Comparison of ENCODE assay signal across 9 mouse cellular contexts in genomic region chr4:129876831-129877764, GRCm38 (mm10). TPM values are rescaled to one million over a fixed set of nuclear protein-coding genes. Genes with fewer than 3 reads are reported as not detected.
DNase-seq lines count a peak whose midpoint lies in the region; ATAC-seq lines count a peak whose summit lies in the region.
"Had no signal": no experiment of that assay in that cellular context is flagged by ENCODE, and none has a peak within 500 bp of the region (broad histone marks: within the 10 kb centered on the region; RNA-seq: fewer than 3 reads in every experiment).

No protein-coding gene starts in this region.

- ATAC-seq in forebrain, embryonic 11.5 days (replicated peaks; ENCODE audit: low FRiP score), result peak; percentile 72
- peak; percentile 60 for ATAC-seq in heart, embryonic 15.5 days (replicated peaks; ENCODE audit: insufficient number of reproducible peaks, insufficient read depth, low FRiP score, low read depth)
- ATAC-seq in liver, embryonic 12.5 days, result peak; percentile 68
- peak; percentile 76 for ATAC-seq in stomach, embryonic 14.5 days (ENCODE audit: insufficient number of reproducible peaks, insufficient read depth, low FRiP score, low read depth)
- ATAC-seq: Patski had no signal

- DNase-seq in CD4-positive, CD25-positive, alpha-beta regulatory T cell, adult 2 months (ENCODE audit: low read depth, low spot score), result peak; percentile 80
- DNase-seq in brain, embryonic 18.5 days (ENCODE audit: low read depth, low spot score), result peak; percentile 42
- peak; percentile 73 for DNase-seq in forebrain, embryonic 11.5 days (ENCODE audit: low spot score)
- peak; percentile 86 for DNase-seq in kidney, postnatal 10 days
- DNase-seq in natural killer cell, adult 2 months (ENCODE audit: low spot score in 2 of 2), result peak; percentile 57 to 58

- no peaks in the 10 kb centered on the region for H3K27me3 ChIP-seq in forebrain, embryonic 11.5 days (ENCODE audit: control insufficient read depth, insufficient read depth, low read length)
- no peaks in the 10 kb centered on the region for H3K27me3 ChIP-seq in heart, embryonic 15.5 days
- no peaks in the 10 kb centered on the region for H3K27me3 ChIP-seq in liver, embryonic 12.5 days (replicated peaks)
- H3K27me3 ChIP-seq in stomach, embryonic 14.5 days (ENCODE audit: control insufficient read depth, insufficient read depth, low read length), result no peaks in the 10 kb centered on the region
- H3K27me3 ChIP-seq: Patski had no signal

- peak overlapping the region; percentile 56 for H3K9ac ChIP-seq in forebrain, embryonic 11.5 days (ENCODE audit: low read length)
- H3K9ac ChIP-seq in heart, embryonic 15.5 days, result peak overlapping the region; percentile 43
- H3K9ac ChIP-seq in liver, embryonic 12.5 days, result peak overlapping the region; percentile 58
- 0 out of 2 replicates have a peak overlapping the region, but pooled peaks have one; percentile 18 for H3K9ac ChIP-seq in stomach, embryonic 14.5 days (replicated peaks; ENCODE audit: low read depth, low read length)

- peak overlapping the region; percentile 53 for H3K4me2 ChIP-seq in forebrain, embryonic 11.5 days (ENCODE audit: low read depth, low read length, severe bottlenecking)
- H3K4me2 ChIP-seq in heart, embryonic 15.5 days, result peak overlapping the region; percentile 63
- H3K4me2 ChIP-seq in liver, embryonic 12.5 days, result peak overlapping the region; percentile 68
- peak overlapping the region; percentile 49 for H3K4me2 ChIP-seq in stomach, embryonic 14.5 days (replicated peaks; ENCODE audit: low read depth, low read length)

- peaks cover 9% of the 10 kb centered on the region; the same call in 1 of the 2 replicates for H3K4me1 ChIP-seq in forebrain, embryonic 11.5 days (replicated peaks; ENCODE audit: control insufficient read depth, insufficient read depth, low read length)
- H3K4me1 ChIP-seq in heart, embryonic 15.5 days (replicated peaks), result peaks cover 49% of the 10 kb centered on the region
- H3K4me1 ChIP-seq in liver, embryonic 12.5 days, result peaks cover 35% of the 10 kb centered on the region
- peaks cover 18% of the 10 kb centered on the region for H3K4me1 ChIP-seq in stomach, embryonic 14.5 days (ENCODE audit: control insufficient read depth, insufficient read depth, low read length)

- H3K27ac ChIP-seq in forebrain, embryonic 11.5 days (ENCODE audit: low read depth, low read length), result no peak overlapping the region
- peak overlapping the region; percentile 85 for H3K27ac ChIP-seq in heart, embryonic 15.5 days
- H3K27ac ChIP-seq in liver, embryonic 12.5 days, result peak overlapping the region; percentile 75
- H3K27ac ChIP-seq in stomach, embryonic 14.5 days (ENCODE audit: low read length), result peak overlapping the region; percentile 77

- WGBS in forebrain, embryonic 11.5 days, result 18% methylated on average over 21 of the region's 21 CpGs
- 11% methylated on average over 21 of the region's 21 CpGs for WGBS in heart, embryonic 15.5 days
- 17% methylated on average over 21 of the region's 21 CpGs for WGBS in liver, embryonic 12.5 days (ENCODE audit: insufficient replicate concordance)
- 7% methylated on average over 21 of the region's 21 CpGs for WGBS in stomach, embryonic 14.5 days

- H3K4me3 ChIP-seq in forebrain, embryonic 11.5 days (ENCODE audit: low read depth, low read length), result peak overlapping the region; percentile 22
- peak overlapping the region; percentile 37 for H3K4me3 ChIP-seq in heart, embryonic 15.5 days
- peak overlapping the region; percentile 50 for H3K4me3 ChIP-seq in liver, embryonic 12.5 days
- H3K4me3 ChIP-seq in stomach, embryonic 14.5 days (ENCODE audit: low read depth, low read length), result peak overlapping the region; percentile 23

- no peaks in the 10 kb centered on the region for H3K9me3 ChIP-seq in forebrain, embryonic 11.5 days (ENCODE audit: control insufficient read depth, low read length)
- H3K9me3 ChIP-seq in heart, embryonic 15.5 days (replicated peaks), result no peaks in the 10 kb centered on the region
- no peaks in the 10 kb centered on the region for H3K9me3 ChIP-seq in liver, embryonic 12.5 days (replicated peaks)
- no peaks in the 10 kb centered on the region for H3K9me3 ChIP-seq in stomach, embryonic 14.5 days (ENCODE audit: control insufficient read depth, low read depth, low read length)

- H3K36me3 ChIP-seq in forebrain, embryonic 11.5 days (ENCODE audit: control insufficient read depth, insufficient read depth, low read length), result no peaks in the 10 kb centered on the region
- H3K36me3 ChIP-seq in heart, embryonic 15.5 days, result no peaks in the 10 kb centered on the region
- no peaks in the 10 kb centered on the region for H3K36me3 ChIP-seq in liver, embryonic 12.5 days
- H3K36me3 ChIP-seq in stomach, embryonic 14.5 days (ENCODE audit: control insufficient read depth, insufficient read depth, low read length), result no peaks in the 10 kb centered on the region

RNA-seq across cellular contexts. Expression of gene Spocd1, which starts 52.0 kb away (rescaled TPM):
- 0.05 TPM in 1 of 2 replicates, not detected in the other for polyA plus RNA-seq in forebrain, embryonic 11.5 days (2014; fragmentation: Nextera tagmentation; extraction: Ambion mirVana)
- 0.30 and 0.31 TPM in 2 replicates for polyA plus RNA-seq in heart, embryonic 15.5 days (2015; fragmentation: Nextera tagmentation; extraction: Ambion mirVana)
- 0.04 TPM in 2 replicates for polyA plus RNA-seq in liver, embryonic 12.5 days (2016; fragmentation: Nextera tagmentation; extraction: Ambion mirVana)
- not detected in 2 replicates for polyA plus RNA-seq in stomach, embryonic 14.5 days (2014; fragmentation: Nextera tagmentation; extraction: Ambion mirVana)
